Mouse (Mus musculus): ENCODE results near the gene Mia3. TPM values are rescaled to one million over a fixed set of nuclear protein-coding genes. Genes with fewer than 3 reads are reported as not detected.

Mia3 gene
- polyA plus RNA-seq, 1 experiment: 32.6 TPM

DNA sequence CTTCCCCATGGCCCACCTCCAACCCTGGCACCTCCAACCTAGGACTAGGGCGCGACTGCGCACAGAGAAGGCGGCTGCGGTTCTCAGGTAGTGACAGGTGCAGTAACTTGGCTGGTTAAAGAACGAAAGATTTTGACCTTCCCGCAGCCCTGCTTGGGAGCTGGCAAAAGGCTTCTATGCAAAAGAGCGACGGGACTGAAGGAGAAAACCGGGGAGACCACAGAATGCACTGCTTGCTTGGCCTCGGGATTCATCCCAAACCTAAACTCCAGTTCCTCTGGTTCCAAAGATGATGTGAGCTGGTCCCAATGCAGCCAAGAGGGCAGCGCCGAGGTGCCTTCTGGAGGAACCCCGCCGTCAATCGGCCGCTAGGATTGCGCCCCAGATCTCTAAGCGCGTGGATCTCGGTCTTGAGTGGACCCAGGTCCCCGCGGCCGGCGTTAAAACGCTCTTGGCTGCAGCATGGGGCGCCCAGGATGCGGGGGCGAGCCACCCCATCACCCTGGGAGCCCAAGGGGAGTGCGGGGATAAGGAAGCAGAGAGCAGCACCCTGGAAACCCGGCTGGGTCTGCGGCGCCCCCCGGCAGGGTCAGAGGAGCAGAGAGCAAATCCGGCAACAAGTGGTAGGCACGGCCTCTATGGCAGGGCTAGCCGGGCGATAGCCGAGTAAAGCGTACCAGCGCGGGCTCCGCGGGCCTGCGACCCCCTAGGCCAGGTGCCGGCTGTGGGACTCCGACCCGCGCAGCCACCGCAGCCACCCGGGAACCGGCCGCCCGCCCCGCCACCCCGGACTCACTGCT is 552 bp downstream of the Mia3 start:
- H3K79me3 ChIP-seq (ENCODE audit: low read depth): peaks cover 8% of the 10 kb centered on the region
- peaks cover 36% of the 10 kb centered on the region for H3K79me2 ChIP-seq (ENCODE audit: control insufficient read depth, insufficient read depth)
- H3ac ChIP-seq (ENCODE audit: control insufficient read depth, insufficient read length, low read depth): peak overlapping the region; percentile 76
- TF ChIP-seq CEBPB (IDR thresholded peaks at IDR 0.05; ENCODE audit: low read depth): no peak
- TF ChIP-seq MYOD1 (IDR thresholded peaks at IDR 0.05; ENCODE audit: control insufficient read depth, insufficient read length, low read depth): no peak
- no peak for TF ChIP-seq MAX (IDR thresholded peaks at IDR 0.05)
- TF ChIP-seq USF1 (IDR thresholded peaks at IDR 0.05; ENCODE audit: low read depth): no peak
- no peak for TF ChIP-seq MYOG (IDR thresholded peaks at IDR 0.05; ENCODE audit: control insufficient read depth, extremely low read depth, insufficient read length)
- TF ChIP-seq CTCF (IDR thresholded peaks at IDR 0.05; ENCODE audit: control insufficient read depth, insufficient read depth, insufficient read length): no peak
- TF ChIP-seq FOSL1 (IDR thresholded peaks at IDR 0.05; ENCODE audit: insufficient read depth, low read length, poor library complexity, severe bottlenecking): no peak
- H3K4me3 ChIP-seq (ENCODE audit: insufficient read depth, poor library complexity, severe bottlenecking): peak overlapping the region; percentile 78
- H3K36me3 ChIP-seq (ENCODE audit: control insufficient read depth, insufficient read depth): peaks cover 17% of the 10 kb centered on the region
- H3K27me3 ChIP-seq (ENCODE audit: control insufficient read depth, insufficient read depth, insufficient read length): no peaks in the 10 kb centered on the region

DNA sequence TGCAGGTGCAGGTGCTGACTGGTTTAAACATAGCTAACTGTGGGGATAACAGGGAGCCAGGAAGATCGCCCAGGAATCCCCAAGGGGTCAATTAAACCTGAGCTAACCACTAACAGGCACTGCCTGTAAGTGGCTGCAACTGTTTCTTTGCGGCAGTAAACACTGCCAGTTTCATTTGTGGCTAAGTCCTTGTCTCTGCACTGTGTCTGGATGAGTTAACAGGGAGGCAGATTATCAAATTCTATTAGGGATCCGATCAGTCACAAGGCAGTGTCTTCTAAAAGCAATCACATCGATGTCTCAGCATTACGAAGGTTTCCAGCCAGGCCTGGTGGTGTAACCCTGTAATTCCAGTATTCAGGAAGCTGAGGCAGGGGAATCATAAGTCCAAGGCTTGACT is 3.0 kb downstream of the Mia3 start:
- Histone ChIP-seq H3K79me2 (ENCODE audit: control insufficient read depth, insufficient read depth) (peaks cover 36% of the 10 kb centered on the region), H3K79me3 (ENCODE audit: low read depth) (peaks cover 8% of the 10 kb centered on the region), H3K27me3 (ENCODE audit: control insufficient read depth, insufficient read depth, insufficient read length) (no peaks in the 10 kb centered on the region), H3ac (ENCODE audit: control insufficient read depth, insufficient read length, low read depth) (no peak overlapping the region), H3K36me3 (ENCODE audit: control insufficient read depth, insufficient read depth) (peaks cover 29% of the 10 kb centered on the region), H3K4me3 (ENCODE audit: insufficient read depth, poor library complexity, severe bottlenecking) (no peak overlapping the region)
- TF ChIP-seq MYOD1 (IDR thresholded peaks at IDR 0.05; ENCODE audit: control insufficient read depth, insufficient read length, low read depth) (no peak), MAX (IDR thresholded peaks at IDR 0.05) (no peak)

DNA sequence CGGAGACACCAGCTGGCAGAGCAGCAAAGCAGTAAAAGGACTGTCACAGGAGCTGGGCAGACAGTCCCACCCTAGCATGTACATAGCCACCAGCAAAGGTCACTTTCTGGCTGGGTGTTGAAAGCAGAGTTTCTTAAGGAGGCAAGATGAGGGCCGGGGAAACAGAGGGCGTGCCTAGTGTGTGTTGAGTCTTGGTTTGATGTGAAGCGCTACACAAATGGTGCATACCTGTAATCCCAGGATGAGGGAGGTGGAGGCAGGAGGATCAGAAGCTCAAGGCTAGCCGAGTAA is 5.8 kb downstream of the Mia3 start:
- Histone ChIP-seq H3K79me2 (ENCODE audit: control insufficient read depth, insufficient read depth) (peaks cover 29% of the 10 kb centered on the region), H3ac (ENCODE audit: control insufficient read depth, insufficient read length, low read depth) (no peak overlapping the region), H3K4me3 (ENCODE audit: insufficient read depth, poor library complexity, severe bottlenecking) (no peak overlapping the region), H3K27me3 (ENCODE audit: control insufficient read depth, insufficient read depth, insufficient read length) (no peaks in the 10 kb centered on the region), H3K79me3 (ENCODE audit: low read depth) (peaks cover 8% of the 10 kb centered on the region), H3K36me3 (ENCODE audit: control insufficient read depth, insufficient read depth) (peaks cover 52% of the 10 kb centered on the region)
- TF ChIP-seq MYOD1 (IDR thresholded peaks at IDR 0.05; ENCODE audit: control insufficient read depth, insufficient read length, low read depth): no peak

DNA sequence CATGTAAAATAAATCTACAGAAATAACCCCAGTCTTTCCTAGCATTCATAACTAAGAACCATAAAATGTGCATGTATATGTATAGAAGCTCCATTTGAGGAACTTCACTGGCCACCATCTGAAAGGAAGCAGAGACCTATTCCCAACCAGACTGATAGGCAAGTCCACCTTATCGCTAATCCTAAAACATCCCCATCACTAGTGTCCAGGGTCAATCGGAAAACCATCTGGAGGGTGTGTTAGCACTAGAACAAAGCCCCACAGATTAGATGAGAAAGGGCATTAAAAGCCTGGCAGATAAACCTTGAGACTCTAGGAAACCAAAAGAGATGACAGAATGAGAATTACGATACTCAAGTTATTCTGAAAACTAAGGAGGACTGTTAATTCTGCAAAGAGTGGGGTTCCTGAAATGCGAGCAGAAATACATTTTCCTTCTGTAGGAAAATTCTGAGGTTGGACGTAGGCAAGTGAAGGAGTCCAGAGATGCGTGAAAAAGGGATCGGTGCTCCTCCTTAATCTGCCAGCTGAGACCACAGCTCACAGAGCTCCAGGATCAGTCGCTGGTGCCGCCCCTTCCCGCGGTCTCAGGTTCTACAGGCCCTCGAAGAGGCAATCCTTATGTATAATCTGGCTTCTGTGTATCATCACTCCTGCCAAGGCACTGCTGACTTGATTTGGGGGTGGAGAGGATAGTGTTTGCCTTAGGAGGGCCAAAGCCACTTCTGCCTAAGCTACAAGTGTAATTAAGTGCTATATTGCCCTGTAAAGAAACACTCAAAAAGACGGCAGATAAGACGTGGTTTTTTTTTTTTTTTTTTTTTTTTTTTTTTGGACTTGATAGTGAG is 6.4 kb downstream of the Mia3 start:
- H3K79me3 ChIP-seq (ENCODE audit: low read depth): peaks cover 5% of the 10 kb centered on the region
- TF ChIP-seq MYOG (IDR thresholded peaks at IDR 0.05; ENCODE audit: control insufficient read depth, extremely low read depth, insufficient read length) (no peak), FOSL1 (IDR thresholded peaks at IDR 0.05; ENCODE audit: insufficient read depth, low read length, poor library complexity, severe bottlenecking) (no peak), USF1 (IDR thresholded peaks at IDR 0.05; ENCODE audit: low read depth) (no peak), CEBPB (IDR thresholded peaks at IDR 0.05; ENCODE audit: low read depth) (no peak), MYOD1 (IDR thresholded peaks at IDR 0.05; ENCODE audit: control insufficient read depth, insufficient read length, low read depth) (no peak), MAX (IDR thresholded peaks at IDR 0.05) (no peak), CTCF (IDR thresholded peaks at IDR 0.05; ENCODE audit: control insufficient read depth, insufficient read depth, insufficient read length) (no peak)
- no peak overlapping the region for H3ac ChIP-seq (ENCODE audit: control insufficient read depth, insufficient read length, low read depth)
- peaks cover 24% of the 10 kb centered on the region for H3K79me2 ChIP-seq (ENCODE audit: control insufficient read depth, insufficient read depth)
- no peaks in the 10 kb centered on the region for H3K27me3 ChIP-seq (ENCODE audit: control insufficient read depth, insufficient read depth, insufficient read length)
- H3K4me3 ChIP-seq (ENCODE audit: insufficient read depth, poor library complexity, severe bottlenecking): no peak overlapping the region
- peaks cover 58% of the 10 kb centered on the region for H3K36me3 ChIP-seq (ENCODE audit: control insufficient read depth, insufficient read depth)

DNA sequence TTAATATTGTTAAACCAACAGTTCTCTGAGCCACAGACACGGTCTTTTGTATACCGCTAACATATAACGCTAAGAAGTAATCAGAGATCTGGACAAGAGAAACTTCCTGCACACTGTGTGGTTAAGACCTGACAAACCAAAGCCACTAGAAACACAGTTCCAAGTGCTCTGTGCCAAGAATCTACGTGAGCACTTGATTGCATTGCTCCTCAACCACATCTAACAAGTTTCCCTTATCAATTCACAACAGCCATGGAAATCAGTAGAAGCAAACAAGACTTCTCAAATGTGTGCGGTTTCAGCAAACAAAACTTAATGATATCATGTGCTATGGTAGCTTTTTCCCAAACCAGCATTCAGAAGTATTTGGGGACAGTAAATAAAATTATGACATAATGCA is 7.1 kb downstream of the Mia3 start:
- TF ChIP-seq MYOG (IDR thresholded peaks at IDR 0.05; ENCODE audit: control insufficient read depth, extremely low read depth, insufficient read length): no peak
- no peak for TF ChIP-seq CEBPB (IDR thresholded peaks at IDR 0.05; ENCODE audit: low read depth)
- no peak for TF ChIP-seq MYOD1 (IDR thresholded peaks at IDR 0.05; ENCODE audit: control insufficient read depth, insufficient read length, low read depth)
- TF ChIP-seq MAX (IDR thresholded peaks at IDR 0.05): no peak

DNA sequence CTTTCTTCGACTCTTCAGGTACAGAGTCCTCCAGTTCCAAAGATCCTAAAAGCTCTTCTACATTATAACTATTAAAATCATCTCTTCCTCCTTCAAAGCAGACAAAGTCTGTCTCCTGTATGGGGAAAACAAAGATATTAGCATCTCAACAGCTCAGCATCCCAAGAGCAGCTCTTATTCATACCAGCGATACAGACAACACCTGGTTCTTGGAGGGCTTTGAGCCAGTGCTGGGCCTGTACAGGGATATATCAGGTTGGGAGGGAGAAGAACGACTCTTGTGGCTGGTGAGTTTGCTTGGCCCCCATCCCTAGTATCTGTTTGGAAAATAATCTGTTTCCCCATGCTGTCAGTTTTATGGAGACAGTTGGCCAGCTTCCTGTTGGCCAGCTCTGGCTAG is 10.5 kb downstream of the Mia3 start:
- Histone ChIP-seq H3K4me3 (ENCODE audit: insufficient read depth, poor library complexity, severe bottlenecking) (no peak overlapping the region), H3K79me2 (ENCODE audit: control insufficient read depth, insufficient read depth) (no peaks in the 10 kb centered on the region), H3ac (ENCODE audit: control insufficient read depth, insufficient read length, low read depth) (no peak overlapping the region), H3K79me3 (ENCODE audit: low read depth) (no peaks in the 10 kb centered on the region), H3K36me3 (ENCODE audit: control insufficient read depth, insufficient read depth) (peaks cover 76% of the 10 kb centered on the region), H3K27me3 (ENCODE audit: control insufficient read depth, insufficient read depth, insufficient read length) (no peaks in the 10 kb centered on the region)
- TF ChIP-seq FOSL1 (IDR thresholded peaks at IDR 0.05; ENCODE audit: insufficient read depth, low read length, poor library complexity, severe bottlenecking) (no peak), MAX (IDR thresholded peaks at IDR 0.05) (no peak), MYOD1 (IDR thresholded peaks at IDR 0.05; ENCODE audit: control insufficient read depth, insufficient read length, low read depth) (no peak), USF1 (IDR thresholded peaks at IDR 0.05; ENCODE audit: low read depth) (no peak), CEBPB (IDR thresholded peaks at IDR 0.05; ENCODE audit: low read depth) (no peak), CTCF (IDR thresholded peaks at IDR 0.05; ENCODE audit: control insufficient read depth, insufficient read depth, insufficient read length) (no peak), MYOG (IDR thresholded peaks at IDR 0.05; ENCODE audit: control insufficient read depth, extremely low read depth, insufficient read length) (no peak)

More for the DNA sequence above, 7.1 kb downstream of the Mia3 start:
- Histone ChIP-seq H3K79me3 (ENCODE audit: low read depth) (no peaks in the 10 kb centered on the region), H3K27me3 (ENCODE audit: control insufficient read depth, insufficient read depth, insufficient read length) (no peaks in the 10 kb centered on the region), H3K79me2 (ENCODE audit: control insufficient read depth, insufficient read depth) (peaks cover 17% of the 10 kb centered on the region), H3K4me3 (ENCODE audit: insufficient read depth, poor library complexity, severe bottlenecking) (no peak overlapping the region), H3K36me3 (ENCODE audit: control insufficient read depth, insufficient read depth) (peaks cover 64% of the 10 kb centered on the region), H3ac (ENCODE audit: control insufficient read depth, insufficient read length, low read depth) (no peak overlapping the region)
